Mouse (Mus musculus) forelimb bud, embryonic 11.5 days (tissue): Measurements from ENCODE around the gene Gm20425.

Experiments used
- DNase-seq: peaks from one replicate; pipeline ENCODE4 v3.0.0-alpha.2; 2012; ENCODE audit warnings: low read depth, low spot score

The Gm20425 gene

DNA sequence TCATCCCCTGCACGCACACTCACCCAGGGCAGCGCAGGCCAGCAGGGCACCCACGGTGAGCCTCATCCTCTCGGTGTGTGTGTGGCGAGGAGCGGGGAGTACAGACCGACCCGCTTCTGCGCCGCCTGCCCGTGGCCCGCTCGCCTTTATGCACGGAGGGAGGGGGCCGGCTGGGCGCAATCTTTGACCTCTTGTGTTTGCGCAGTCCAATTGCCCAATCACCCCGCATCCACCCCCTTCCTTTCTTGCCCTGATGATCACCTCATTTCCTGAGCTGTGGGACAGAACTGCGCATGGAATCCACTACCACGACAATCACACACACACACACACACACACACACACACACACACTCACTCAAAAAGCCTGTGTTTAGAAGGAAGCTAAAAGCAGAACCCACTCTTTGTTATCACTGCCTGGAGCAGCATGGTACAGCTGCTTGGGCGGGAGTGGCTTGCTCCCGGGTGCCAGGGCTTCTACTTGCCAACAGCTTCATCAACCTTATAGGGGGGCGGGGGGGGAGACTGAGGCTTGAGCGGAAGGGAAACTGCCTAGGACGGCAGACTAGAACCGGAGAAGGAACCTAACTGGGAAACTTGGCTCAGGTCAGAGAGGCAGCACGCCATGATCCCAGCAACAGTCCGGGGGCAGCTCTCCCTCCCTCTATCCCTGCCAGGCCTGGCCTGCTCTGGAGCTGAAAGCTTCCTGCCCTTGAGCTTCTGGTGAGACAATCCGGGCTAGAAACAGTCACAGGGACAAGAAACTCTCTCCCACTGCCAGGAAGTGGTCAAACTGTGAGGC, at the start of gene Gm20425, which contains the start of gene Trf:
Gm20425 (minus strand) TSS at position 157 of the 801 bp plus-strand sequence.
Trf (minus strand) TSS at position 294 of the 801 bp plus-strand sequence.
- DNase-seq: no peak

GRCm38 (mm10) chr9:103276876-103277275, 46.8 kb upstream of the Gm20425 start:
- no peak for DNase-seq

GRCm38 (mm10) chr9:103275676-103276075, 45.6 kb upstream of the Gm20425 start:
- DNase-seq: no peak

DNA sequence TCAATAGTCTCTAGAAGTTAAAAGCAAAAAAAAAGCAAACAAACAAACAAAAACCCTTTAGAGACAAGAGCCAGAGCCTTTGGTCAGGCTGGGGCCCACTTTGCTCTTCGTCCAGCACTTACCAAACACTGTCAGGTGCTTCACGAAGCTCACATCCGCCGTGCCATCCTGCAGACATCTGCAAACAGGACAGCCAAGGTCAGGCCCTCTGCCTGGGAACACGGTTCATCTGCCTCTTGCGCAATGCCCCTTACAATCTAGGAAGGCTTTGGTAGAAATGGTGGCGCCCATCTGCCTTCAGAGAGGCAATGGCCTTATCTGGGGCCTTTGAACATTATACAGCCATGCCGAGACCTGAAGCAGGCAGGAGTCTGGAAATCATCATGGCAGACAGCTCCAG, 44.7 kb upstream of the Gm20425 start:
- no peak for DNase-seq

- DNase-seq: no peak
Observed at GRCm38 (mm10) chr9:103271104-103271503, 41.0 kb upstream of the Gm20425 start.

GRCm38 (mm10) chr9:103265778-103266177, 35.7 kb upstream of the Gm20425 start:
- DNase-seq: no peak

DNA sequence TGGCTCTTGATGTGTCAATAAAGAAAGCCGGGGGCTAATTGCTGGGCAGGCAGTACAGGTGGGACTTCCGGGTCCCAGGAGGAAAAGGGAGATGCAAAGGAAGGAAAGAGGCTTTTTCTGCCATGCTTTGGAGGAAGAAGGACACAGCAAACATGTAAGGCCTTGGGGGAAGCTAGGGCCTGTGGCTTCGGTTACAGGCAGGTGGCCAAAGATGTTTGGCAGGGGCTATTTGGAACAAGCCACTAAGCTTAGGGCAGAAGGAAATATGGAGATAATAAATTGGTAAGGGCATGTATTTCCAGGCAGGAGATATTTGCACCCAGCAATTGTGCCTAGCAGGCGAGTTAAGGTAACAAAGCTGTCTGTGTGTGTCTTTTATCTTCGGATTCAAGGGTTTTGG, 22.8 kb upstream of the Gm20425 start:
- no peak for DNase-seq

- no peak for DNase-seq
Observed at GRCm38 (mm10) chr9:103248618-103249017, 18.5 kb upstream of the Gm20425 start.

DNA sequence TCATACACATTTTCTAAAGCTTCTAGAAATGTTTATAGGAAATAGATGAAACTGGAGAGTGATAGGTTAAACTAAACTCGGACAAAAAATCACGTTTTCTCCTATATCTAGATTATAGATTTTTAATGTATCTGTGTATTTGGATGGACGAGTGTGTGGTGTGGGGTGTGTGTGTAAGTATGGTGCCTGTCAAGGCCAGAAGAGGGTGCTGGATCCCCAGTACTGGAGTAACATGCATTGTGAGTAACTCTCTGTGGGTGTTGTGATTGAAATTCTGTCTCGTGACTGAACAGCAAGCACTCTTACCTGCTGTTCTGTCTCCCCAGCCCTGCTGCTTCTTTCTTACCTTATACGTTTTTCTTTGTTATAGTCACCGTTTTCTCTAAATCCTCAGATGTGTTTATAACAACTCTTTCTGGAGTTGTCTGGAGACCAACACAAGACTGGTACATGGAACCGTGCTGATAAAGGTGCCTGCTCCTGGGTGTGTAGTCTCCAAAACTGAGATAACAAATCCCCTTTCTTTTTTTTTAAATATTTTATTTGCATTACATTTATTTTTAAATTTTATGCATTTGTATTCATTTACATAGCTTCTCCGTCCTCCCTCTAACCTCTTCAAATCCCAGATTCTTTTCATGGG, 16.5 kb upstream of the Gm20425 start:
- DNase-seq: no peak

- no peak for DNase-seq
Observed at GRCm38 (mm10) chr9:103243640-103244039, 13.5 kb upstream of the Gm20425 start.

- DNase-seq: no peak
Observed at GRCm38 (mm10) chr9:103241206-103241605, 11.1 kb upstream of the Gm20425 start.

DNA sequence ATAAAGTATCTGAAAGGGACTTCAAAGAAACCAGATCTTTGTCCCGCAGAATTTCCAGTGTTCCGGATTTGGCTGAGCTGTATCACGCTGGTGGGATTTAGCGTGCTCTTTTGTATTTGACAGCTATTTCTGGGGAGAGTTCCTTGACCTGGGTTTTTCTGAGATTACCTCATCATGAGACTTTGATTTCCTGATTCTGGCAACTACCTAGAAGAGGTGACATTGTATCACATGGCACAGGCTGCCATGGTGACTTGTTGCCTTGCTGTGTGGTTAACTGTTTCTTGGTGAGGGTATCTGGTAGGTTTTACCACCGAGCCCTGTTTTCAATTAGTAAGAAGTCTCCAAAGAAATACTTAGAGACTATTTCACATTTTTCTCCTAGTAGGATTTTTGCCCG, 9.4 kb upstream of the Gm20425 start:
- DNase-seq: no peak

- no peak for DNase-seq
Observed at GRCm38 (mm10) chr9:103234565-103235165, 4.6 kb upstream of the Gm20425 start.

DNA sequence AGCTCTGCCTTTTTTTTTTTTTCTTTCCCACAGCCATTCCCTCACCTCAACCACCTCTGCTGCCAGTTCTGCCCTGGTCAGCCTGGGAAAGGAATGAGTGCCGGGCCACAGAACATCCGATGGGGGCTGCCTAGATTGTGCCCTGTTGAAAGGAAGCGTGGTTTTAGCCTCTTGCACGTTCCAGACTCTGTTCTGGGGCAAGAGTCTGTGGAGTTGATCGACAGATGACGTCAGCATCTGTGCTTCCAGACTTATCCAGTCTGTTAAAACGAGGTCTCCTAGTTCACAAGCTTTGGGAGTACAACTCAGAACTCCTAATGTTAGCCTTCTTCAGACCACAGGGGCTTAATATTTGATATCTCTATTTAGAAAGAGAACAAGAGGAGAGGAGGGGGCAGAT, 4.0 kb upstream of the Gm20425 start:
- DNase-seq: no peak

- no peak for DNase-seq
Observed at GRCm38 (mm10) chr9:103233006-103233395, 2.9 kb upstream of the Gm20425 start.

DNA sequence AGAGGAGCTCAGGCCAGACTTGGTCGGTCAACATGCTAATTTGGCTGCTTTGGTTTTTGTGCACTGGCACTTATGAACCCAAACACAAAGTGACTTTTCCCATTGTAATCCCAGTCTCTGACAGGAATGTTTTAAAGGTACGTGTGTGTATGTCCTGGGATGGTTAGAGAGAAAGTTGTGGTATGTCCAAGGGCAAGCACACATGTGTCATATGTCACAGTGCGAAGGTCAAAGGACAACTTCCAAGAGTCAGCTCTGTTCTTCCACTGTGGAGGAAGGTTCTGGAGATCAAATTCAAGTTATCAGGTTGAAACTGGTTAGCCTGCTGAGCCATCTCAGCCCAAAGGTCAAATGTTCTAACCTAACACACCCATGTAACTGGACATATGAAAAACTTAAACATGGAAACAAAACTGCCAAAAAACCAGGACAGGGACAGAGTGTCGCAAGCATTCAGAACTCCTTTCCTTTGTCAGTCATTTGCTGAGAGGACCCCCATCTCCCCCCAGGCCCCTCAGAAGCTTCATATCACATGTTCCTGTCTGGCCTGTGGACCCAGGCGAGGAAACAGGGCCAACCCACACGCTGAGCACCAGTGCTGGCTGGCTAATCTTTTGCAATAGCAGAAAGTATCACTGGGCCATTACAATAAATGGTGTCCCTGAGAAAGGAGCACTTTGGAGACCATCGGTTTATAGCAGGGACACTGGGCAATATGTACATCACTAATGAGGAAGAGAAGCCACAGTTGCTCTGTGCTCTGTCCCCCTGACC, 2.3 kb upstream of the Gm20425 start:
- no peak for DNase-seq

DNA sequence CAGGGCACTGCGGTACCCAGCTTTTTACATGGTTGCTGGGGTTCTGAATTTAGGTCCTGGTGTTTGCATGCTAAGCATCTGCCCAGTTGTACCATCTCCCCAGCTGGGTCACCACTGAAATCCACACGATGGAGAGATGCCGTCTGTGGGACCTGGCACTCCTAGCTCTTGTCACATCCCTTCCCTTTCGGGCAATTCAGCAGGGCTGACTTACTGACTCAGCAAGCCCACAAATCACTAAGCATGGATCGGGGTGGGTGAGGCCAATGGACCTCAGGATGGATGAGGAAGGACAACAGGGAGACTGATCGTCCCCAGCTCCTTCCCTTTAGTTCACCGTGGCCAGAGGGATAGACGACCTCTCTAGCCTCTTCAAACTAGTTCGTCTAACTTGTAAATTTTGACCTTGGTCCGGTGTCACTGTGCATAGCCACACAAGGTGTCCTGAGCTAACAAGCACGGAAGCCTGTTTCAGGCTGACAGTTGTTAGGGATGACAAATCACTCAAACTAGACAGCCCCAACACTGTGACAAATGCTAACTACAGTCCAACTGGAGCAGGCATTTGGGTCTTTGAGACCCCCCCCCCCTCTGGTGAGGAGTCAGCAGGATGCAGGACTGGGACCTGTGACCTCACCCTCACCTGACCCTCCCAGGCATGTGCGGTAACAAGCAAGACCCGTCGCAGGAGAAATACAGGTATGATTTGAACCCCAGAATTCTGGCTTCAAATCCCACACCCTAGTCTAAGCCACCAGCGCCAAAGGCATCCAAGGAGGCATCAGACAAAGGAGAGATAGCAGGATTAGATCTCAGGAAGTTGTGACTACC, 855 bp downstream of the Gm20425 start:
- no peak for DNase-seq

- DNase-seq: no peak
Observed at GRCm38 (mm10) chr9:103228370-103229003, 1.6 kb downstream of the Gm20425 start.

DNA sequence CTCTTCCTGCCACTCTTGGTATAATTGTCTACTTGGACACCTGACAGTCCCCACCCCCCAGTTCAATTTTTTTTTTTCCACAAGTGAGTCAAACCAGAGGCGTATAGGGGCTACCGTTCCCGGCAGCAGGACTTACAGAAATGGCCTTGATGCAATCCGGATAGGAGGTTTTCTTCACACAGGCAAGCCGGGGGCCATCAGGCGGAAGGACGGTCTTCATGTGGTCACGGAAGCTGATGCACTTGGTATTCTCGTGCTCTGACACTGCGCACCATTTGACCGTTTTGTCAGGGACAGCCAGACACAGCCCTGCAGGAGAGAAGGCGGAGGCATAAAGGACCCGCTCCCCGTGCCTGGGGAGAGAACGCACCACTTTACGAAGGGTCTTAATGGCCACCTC, 2.3 kb downstream of the Gm20425 start:
- no peak for DNase-seq

DNA sequence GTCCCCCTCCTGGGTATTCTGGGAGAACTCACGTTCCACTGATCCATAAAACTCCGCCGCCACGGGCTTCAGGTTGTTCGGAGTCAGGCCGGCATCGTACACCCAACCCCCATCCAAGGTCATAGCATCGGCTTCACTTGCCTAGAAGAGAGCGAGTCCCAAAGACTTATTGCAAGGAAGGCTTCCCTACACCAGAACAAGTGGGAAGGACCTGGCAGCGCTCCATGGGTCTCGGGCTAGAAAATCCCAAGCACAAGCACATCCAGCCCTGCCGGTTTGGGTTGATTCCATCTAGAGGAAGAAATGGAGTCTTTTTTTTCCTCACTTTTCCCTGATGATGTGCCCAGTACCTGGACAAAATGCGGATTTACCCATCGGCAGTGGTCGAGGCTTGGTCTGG, 3.3 kb downstream of the Gm20425 start:
- no peak for DNase-seq

DNA sequence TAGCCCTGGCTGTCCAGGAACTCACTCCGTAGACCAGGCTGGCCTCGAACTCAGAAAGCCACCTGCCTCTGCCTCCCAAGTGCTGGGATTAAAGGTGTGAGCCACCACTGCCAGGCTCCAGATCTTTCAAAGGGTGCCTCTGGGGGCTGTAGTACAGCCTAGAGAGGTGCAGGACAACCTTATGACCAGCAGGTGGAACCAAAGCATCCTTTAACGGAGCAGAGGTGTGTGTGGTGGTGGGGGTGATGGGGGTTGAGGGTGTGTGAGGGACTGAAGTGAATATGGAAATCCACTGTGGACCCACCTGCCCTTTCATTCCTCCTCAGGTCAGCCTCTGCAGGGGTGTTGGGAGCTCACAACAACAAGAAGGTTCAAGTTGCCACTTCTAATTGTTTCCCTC, 4.6 kb downstream of the Gm20425 start:
- no peak for DNase-seq
